Mouse (Mus musculus) embryonic facial prominence, embryonic 11.5 days (tissue): ENCODE results near the gene Epb41l3. TPM values are rescaled to one million over a fixed set of nuclear protein-coding genes. Genes with fewer than 3 reads are reported as not detected.

Experiments used
- ATAC-seq: fragments of 200-750 bp; cut with Nextera tagmentation; replicated peaks from 2 replicates; pipeline ENCODE4 v1.8.0; 2017; ENCODE audit warnings: low read depth; ENCODE audit not compliant: insufficient number of reproducible peaks, low FRiP score, low TSS enrichment
- DNase-seq: peaks from one replicate; pipeline ENCODE4 v3.0.0-alpha.2; 2015; ENCODE audit warnings: low spot score
- H3K27ac ChIP-seq: fragments of 300-500 bp; sonication (generic); replicated peaks from 2 replicates; pipeline ENCODE4 v1.5.1; 2014; ENCODE audit warnings: mild to moderate bottlenecking, low read depth, low read length, control low read depth
- H3K27me3 ChIP-seq: fragments of 300-500 bp; sonication (generic); 2 replicates; pipeline ENCODE4 v1.6.1; 2014; ENCODE audit warnings: mild to moderate bottlenecking, low read length, moderate library complexity, mixed read lengths; ENCODE audit not compliant: control insufficient read depth, insufficient read depth
- H3K36me3 ChIP-seq: fragments of 300-500 bp; sonication (generic); replicated peaks from 2 replicates; pipeline ENCODE4 v1.6.1; 2014; ENCODE audit warnings: low read depth, mild to moderate bottlenecking, low read length, moderate library complexity, mixed read lengths; ENCODE audit not compliant: control insufficient read depth, insufficient read depth
- H3K4me1 ChIP-seq: fragments of 300-500 bp; sonication (generic); 2 replicates; pipeline ENCODE4 v1.6.1; 2014; ENCODE audit warnings: low read length, mixed read lengths; ENCODE audit not compliant: control insufficient read depth, insufficient read depth
- H3K4me2 ChIP-seq: fragments of 300-500 bp; sonication (generic); 2 replicates; pipeline ENCODE4 v1.6.1; 2014; ENCODE audit warnings: low read depth, mild to moderate bottlenecking, control low read depth, low read length, moderate library complexity
- H3K4me3 ChIP-seq: fragments of 300-500 bp; sonication (generic); 2 replicates; pipeline ENCODE4 v1.5.1; 2014; ENCODE audit warnings: low read depth, low read length, control low read depth
- H3K9ac ChIP-seq: fragments of 300-500 bp; sonication (generic); replicated peaks from 2 replicates; pipeline ENCODE4 v1.6.1; 2014; ENCODE audit warnings: mild to moderate bottlenecking, control low read depth, low read length
- H3K9me3 ChIP-seq: fragments of 300-500 bp; sonication (generic); replicated peaks from 2 replicates; pipeline ENCODE4 v1.6.1; 2016; ENCODE audit warnings: mild to moderate bottlenecking, low read length, inconsistent platforms, mixed read lengths; ENCODE audit not compliant: control insufficient read depth
- WGBS: fragments of 180-500 bp; shearing (Covaris S2); extraction: QIAGEN DNeasy Blood & Tissue Kit; methylation state at CpG from one replicate; pipeline ENCODE4 v1.1.7; 2014; 5-methylcytosine and 5-hydroxymethylcytosine counted together
- polyA plus RNA-seq: library from polyadenylated mRNA; unstranded; fragments of >200 nt; fragmentation: Nextera tagmentation; extraction: Ambion mirVana; gene quantifications from 2 replicates; pipeline ENCODE4 v1.2.1, GENCODE M21; 2014

Epb41l3 gene
- polyA plus RNA-seq, 1 experiment from 2014 or later: 136 TPM

DNA sequence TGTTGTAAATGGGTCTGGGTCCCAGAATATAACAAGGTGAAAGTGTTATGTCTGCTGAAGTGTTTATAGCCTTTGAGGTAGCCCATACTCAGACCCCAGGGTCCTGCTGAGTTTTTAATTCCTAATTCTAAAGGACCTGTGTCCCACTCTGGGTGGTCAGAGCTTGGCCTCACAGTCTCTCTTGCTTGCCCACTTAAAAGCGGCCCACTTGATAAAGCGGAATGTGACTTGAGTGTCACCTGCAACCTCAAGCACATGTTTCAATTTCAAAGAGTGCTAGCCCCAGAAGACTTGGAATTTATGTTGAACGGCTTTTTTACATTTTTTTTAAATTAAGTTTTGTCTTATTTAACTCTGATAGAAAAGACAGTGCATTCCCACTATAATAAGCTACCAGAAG is 16.1 kb downstream of the Epb41l3 start:
- 92% methylated on average over 3 of the region's 3 CpGs for WGBS
- Histone ChIP-seq H3K9ac (no peak overlapping the region), H3K36me3 (no peaks in the 10 kb centered on the region), H3K4me1 (no peaks in the 10 kb centered on the region), H3K4me3 (no peak overlapping the region), H3K9me3 (no peaks in the 10 kb centered on the region), H3K4me2 (no peak overlapping the region), H3K27me3 (no peaks in the 10 kb centered on the region), H3K27ac (no peak overlapping the region)
- no peak for ATAC-seq
- no peak for DNase-seq

DNA sequence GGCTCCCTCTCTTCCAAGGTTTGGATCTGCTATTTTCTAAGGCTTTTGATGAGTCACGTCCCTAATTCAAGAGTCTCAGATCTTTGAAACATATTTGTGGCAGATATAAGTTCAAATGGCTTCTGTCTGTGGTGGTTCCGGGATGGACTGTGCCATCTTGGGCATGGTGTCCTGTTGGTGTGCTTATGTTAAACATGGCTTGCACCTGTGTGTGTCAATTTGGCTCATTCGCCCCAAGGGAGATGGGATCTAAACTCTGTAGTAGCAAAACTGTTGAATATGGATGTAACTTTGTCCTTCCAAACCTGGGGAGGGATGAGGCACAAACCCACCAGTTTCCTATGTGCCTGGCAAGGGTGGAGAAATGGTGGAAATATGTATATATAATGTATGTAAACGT is 21.6 kb downstream of the Epb41l3 start:
- no peaks in the 10 kb centered on the region for H3K4me1 ChIP-seq
- no peak overlapping the region for H3K4me3 ChIP-seq
- DNase-seq (no peak), ATAC-seq (no peak)
- H3K27me3 ChIP-seq: no peaks in the 10 kb centered on the region
- no peak overlapping the region for H3K27ac ChIP-seq
- H3K9me3 ChIP-seq: no peaks in the 10 kb centered on the region
- H3K36me3 ChIP-seq: no peaks in the 10 kb centered on the region
- H3K4me2 ChIP-seq: no peak overlapping the region
- 86% methylated on average over 4 of the region's 4 CpGs for whole genome bisulfite sequencing
- no peak overlapping the region for H3K9ac ChIP-seq

DNA sequence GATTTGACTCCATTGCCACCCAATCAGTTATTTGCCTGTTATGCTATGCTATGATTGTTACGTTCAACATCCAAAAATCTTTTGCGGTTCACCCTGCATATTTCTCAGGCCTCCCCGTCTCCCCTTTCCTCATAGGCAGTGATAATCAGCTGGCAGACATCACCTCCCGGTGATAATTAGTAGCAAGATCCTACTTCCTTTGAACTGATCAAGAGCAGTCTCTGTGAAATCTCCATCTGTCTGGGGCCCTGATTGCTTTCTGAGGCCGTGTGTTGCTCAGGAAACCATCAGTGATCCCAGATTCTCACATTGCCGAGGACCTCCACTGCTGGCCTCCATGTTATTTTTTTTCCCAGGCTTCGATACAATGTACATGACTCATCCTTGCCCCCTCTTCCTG is 22.5 kb downstream of the Epb41l3 start:
- H3K27me3 ChIP-seq: no peaks in the 10 kb centered on the region
- no peak overlapping the region for H3K4me3 ChIP-seq
- WGBS: 71% methylated on average over 7 of the region's 7 CpGs
- no peak for DNase-seq
- no peaks in the 10 kb centered on the region for H3K9me3 ChIP-seq
- H3K4me2 ChIP-seq: no peak overlapping the region
- no peaks in the 10 kb centered on the region for H3K36me3 ChIP-seq
- no peak overlapping the region for H3K9ac ChIP-seq
- H3K27ac ChIP-seq: no peak overlapping the region
- H3K4me1 ChIP-seq: no peaks in the 10 kb centered on the region
- ATAC-seq: no peak

DNA sequence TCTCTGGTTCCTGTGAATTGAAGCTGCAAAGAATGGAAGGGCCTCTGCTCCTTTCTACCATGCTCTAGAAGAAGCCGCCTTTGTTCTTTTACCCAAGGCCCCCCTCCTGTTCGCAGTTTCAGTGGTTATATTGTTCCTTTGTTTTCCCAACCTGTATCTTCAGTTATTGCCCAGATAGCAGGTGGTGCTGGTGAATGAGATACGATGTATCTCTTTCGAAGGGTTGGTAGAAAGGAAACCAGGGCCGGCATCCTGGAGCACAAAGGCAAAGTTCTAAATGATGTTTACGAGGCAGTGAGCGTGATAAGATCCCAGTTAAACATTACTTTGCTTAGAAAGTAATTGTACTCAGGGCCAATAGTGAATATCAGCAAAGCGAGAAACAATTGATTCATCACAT is 27.8 kb downstream of the Epb41l3 start:
- Histone ChIP-seq H3K4me1 (no peaks in the 10 kb centered on the region), H3K27ac (no peak overlapping the region), H3K9me3 (no peaks in the 10 kb centered on the region), H3K4me2 (no peak overlapping the region), H3K4me3 (no peak overlapping the region), H3K36me3 (no peaks in the 10 kb centered on the region), H3K9ac (no peak overlapping the region), H3K27me3 (no peaks in the 10 kb centered on the region)
- DNase-seq: no peak
- WGBS: 71% methylated on average over 8 of the region's 8 CpGs
- ATAC-seq: no peak

DNA sequence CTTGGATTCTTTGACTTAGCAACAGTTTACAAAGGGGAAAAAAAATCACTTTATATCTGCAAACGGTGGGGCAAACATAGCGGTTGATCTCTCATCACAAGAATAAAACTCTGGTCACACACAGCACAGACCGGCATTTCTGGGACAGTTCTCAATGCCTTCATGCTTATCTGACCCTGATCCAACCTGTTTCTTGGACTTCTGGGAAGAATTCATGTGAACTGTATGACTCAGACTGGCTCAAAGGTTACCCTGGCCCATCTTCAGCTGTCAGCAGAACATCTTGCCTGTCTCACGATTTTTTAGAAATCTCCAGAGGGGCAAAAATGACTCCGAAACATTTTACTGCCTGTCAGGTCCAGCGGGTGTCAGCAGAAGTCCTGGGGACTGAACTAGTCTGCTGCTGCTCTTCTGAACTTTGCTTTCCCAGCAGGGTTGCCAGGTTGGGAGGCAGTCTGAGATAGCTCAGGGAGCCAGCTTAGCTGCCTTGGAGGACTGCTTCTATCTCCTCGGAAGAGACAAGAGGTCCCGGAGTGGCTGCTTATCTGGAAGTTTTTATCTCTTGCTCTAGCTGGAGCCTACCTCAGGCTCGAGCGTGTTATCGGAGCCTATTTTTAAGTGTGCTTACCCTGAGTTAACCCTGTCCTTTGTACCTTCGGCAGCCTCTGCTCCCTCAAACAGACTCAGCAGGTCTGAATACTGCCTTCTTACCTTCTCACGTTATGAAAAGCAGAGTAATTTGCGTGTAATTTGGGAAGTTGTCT is 29.7 kb downstream of the Epb41l3 start:
- ATAC-seq (no peak), DNase-seq (no peak)
- H3K27ac ChIP-seq: no peak overlapping the region
- H3K27me3 ChIP-seq: no peaks in the 10 kb centered on the region
- H3K4me2 ChIP-seq: no peak overlapping the region
- 65% methylated on average over 14 of the region's 14 CpGs for WGBS
- H3K4me1 ChIP-seq: no peaks in the 10 kb centered on the region
- no peak overlapping the region for H3K4me3 ChIP-seq
- H3K36me3 ChIP-seq: no peaks in the 10 kb centered on the region
- no peak overlapping the region for H3K9ac ChIP-seq
- no peaks in the 10 kb centered on the region for H3K9me3 ChIP-seq

DNA sequence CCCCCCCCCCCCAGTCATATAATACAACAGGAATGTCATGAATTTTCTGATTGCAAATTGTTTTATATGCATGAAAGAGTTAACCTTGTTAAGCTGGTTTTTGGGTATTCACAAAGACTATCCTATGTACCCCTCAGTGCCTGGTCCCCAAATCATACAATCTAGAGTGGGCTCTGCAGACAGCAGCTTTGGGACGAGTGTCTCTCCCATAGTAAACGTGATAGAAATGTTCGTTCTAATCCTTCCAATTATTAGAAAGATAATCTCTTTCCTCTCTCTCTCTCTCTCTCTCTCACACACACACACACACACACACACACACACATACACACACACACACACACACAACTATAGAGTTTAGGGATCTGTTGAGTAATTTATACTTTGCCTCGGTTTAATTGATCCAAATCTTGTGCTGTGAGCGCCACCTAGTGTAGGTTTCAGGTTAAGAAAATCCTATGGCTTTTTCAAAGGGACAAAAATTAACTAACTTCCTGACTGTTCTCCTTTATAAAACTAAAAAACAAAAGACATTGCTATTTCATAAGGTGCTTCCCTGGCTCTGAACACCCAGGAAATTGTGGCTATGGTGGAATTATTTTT is 30.4 kb downstream of the Epb41l3 start:
- H3K36me3 ChIP-seq: no peaks in the 10 kb centered on the region
- no peak overlapping the region for H3K27ac ChIP-seq
- no peaks in the 10 kb centered on the region for H3K27me3 ChIP-seq
- DNase-seq (peak; percentile 82), ATAC-seq (no peak)
- no peak overlapping the region for H3K4me2 ChIP-seq
- WGBS: 38% methylated on average over 5 of the region's 5 CpGs
- H3K9ac ChIP-seq: no peak overlapping the region
- no peaks in the 10 kb centered on the region for H3K4me1 ChIP-seq
- no peak overlapping the region for H3K4me3 ChIP-seq
- H3K9me3 ChIP-seq: no peaks in the 10 kb centered on the region

DNA sequence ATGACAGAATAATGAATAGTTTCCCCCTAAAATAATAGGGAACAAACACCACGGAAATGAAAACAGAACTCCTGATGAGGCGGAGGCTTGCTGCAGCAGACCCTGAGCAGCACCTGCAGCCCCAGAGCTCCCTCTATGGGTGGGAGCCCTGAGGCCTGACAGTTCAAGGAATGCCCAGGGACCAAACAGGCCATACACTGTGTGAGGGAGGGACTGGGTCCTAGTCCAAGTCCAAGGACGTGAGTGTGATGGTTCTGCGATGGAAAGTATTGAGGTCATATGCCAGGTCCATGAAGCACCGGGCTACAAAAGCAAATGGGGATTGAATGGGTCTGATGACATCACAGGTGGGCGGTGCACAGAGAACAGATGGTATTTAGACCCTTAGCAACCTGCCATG is 33.7 kb downstream of the Epb41l3 start:
- Histone ChIP-seq H3K9me3 (no peaks in the 10 kb centered on the region), H3K27ac (no peak overlapping the region), H3K36me3 (no peaks in the 10 kb centered on the region), H3K9ac (no peak overlapping the region), H3K4me2 (no peak overlapping the region), H3K4me3 (no peak overlapping the region), H3K27me3 (no peaks in the 10 kb centered on the region), H3K4me1 (no peaks in the 10 kb centered on the region)
- DNase-seq (no peak), ATAC-seq (no peak; the same call in 1 of the 2 replicates)
- 60% methylated on average over 6 of the region's 6 CpGs for WGBS

DNA sequence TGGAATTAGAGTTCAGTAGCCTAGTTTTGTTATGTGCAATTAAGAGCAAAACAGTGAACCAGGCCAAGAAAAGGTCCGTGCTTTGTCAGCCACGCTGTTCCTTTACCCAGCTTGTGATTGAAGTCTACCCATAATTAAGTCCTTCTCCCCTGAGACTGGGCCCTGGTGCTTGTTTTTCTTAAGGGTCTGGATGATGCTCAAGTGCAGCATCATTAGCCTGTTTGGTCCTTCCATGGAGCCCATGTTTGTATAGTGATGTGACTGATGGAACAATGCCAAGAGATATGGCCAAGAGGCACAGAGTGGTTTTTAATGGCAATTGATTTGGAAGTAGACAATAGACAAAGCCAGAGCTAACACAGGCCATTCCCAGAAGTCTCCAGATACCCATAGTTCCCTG is 36.7 kb downstream of the Epb41l3 start:
- ATAC-seq (no peak), DNase-seq (no peak)
- H3K27me3 ChIP-seq: no peaks in the 10 kb centered on the region
- no peaks in the 10 kb centered on the region for H3K9me3 ChIP-seq
- no peak overlapping the region for H3K4me3 ChIP-seq
- no peak overlapping the region for H3K4me2 ChIP-seq
- no peaks in the 10 kb centered on the region for H3K4me1 ChIP-seq
- WGBS: 83% methylated on average over 2 of the region's 2 CpGs
- H3K9ac ChIP-seq: no peak overlapping the region
- no peaks in the 10 kb centered on the region for H3K36me3 ChIP-seq
- no peak overlapping the region for H3K27ac ChIP-seq
